Mouse (Mus musculus) G1E-ER4 (cell line): ENCODE measurements around the gene Gfod2. TPM values are rescaled to one million over a fixed set of nuclear protein-coding genes. Genes with fewer than 3 reads are reported as not detected.

Experiments
- GATA1 ChIP-seq: IDR thresholded peaks from one replicate; pipeline ENCODE4 v1.8.0; 2012; ENCODE audit warnings: low read length, inconsistent platforms
- polyA plus RNA-seq: library from polyadenylated mRNA; stranded (reverse); fragments of >175 nt; gene quantifications from 2 replicates; pipeline ENCODE4 v1.2.3, GENCODE M21; 2012

Gfod2 gene
- polyA plus RNA-seq, 1 experiment = 4.7 TPM

DNA sequence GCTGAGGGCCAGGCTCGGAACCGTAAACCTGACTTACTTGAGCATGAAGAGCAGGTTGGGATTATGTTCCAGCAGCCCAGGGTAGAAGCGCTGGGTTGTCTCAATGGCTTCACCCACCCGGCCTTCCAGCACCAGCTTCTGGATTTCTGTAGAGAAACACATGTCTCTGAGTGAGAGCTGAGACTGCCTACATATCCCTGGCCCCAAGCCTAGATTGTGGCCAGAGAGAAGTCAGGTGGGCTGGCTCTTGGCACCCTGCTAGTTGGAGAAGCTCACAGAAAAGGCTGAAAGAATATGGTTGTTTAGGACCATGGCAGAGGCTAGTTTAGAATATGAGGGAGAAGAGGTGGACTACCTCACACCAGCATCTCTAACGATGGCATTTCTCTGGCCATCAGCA is 16.0 kb upstream of the Gfod2 start:
- TF ChIP-seq GATA1 = no peak

DNA sequence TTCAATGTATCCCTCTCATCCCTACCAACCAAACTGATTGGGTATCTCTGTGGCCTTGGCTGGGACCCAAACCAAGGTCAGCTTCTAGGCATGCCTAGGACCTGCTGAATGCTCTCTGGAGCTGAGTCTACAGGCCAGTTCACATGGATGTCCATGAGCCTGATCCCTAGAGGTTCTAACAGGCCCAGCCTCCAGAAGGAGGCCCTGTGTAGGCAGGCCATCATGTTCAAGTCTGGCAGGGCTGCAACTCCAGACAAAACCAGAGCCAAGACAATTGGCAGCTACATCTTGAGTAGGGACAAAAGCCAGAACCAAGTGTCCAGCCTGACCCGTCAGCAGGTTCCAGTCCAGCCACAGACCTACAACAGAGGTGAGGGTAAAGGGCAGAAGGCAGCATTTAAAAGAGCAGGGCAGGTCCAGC is 15.0 kb upstream of the Gfod2 start:
- TF ChIP-seq GATA1 = no peak

DNA sequence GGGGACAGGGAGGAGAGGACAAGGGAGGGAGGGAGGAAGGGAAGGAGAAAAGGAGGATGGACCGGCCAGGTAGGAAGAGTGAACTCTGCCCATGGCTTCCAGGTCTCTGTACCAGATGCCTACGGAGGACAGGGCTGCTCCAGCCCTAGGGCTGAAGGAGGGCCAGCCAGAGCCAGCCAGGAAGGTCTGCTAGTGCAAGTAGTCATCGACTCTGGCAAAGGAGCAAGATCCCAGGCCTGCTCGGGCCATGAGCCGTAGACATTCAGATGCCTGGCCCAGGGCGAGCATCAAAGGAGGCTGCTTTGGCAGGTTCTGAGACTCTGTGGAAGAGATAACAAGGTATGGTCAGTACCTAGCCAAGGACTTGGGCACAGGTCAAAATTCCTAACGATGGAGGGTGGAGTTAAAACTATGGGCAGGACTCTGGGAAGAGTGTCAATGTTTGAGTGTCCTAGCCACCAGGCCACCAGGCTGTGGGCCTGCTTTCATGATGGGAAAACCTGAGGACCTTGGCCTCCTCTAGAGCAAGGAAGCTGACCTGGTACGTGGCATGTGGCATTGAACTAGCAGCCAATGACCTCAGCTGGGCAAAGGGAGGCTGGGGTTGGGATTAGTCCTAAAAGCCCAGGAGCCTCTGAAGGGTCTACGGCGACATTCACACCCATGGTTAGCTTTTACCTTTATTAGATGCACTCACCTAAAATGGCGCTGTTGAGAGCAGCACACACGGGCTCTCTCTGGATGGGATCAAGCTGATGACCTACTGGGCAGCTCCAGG is 13.1 kb upstream of the Gfod2 start:
- no peak for TF ChIP-seq GATA1

DNA sequence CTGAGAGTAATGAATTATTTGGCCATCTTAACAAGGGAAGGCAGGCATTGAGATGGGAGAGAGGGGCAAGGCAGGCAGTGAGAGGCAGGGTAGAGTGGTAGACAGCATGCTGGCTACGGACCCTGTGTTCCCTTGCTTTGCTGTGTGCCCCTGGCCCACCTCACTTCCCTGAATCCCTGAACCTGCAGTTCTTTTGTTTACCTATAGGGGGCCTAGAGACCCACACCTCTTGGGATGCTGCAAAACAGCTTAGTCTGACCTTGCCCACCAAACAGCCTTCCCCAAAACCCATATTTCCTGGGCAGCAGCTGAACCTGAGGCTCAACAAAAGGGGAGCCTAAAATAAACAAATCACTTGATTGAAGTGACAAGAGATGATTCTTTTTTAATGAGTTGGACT is 12.1 kb upstream of the Gfod2 start:
- TF ChIP-seq GATA1 = no peak

DNA sequence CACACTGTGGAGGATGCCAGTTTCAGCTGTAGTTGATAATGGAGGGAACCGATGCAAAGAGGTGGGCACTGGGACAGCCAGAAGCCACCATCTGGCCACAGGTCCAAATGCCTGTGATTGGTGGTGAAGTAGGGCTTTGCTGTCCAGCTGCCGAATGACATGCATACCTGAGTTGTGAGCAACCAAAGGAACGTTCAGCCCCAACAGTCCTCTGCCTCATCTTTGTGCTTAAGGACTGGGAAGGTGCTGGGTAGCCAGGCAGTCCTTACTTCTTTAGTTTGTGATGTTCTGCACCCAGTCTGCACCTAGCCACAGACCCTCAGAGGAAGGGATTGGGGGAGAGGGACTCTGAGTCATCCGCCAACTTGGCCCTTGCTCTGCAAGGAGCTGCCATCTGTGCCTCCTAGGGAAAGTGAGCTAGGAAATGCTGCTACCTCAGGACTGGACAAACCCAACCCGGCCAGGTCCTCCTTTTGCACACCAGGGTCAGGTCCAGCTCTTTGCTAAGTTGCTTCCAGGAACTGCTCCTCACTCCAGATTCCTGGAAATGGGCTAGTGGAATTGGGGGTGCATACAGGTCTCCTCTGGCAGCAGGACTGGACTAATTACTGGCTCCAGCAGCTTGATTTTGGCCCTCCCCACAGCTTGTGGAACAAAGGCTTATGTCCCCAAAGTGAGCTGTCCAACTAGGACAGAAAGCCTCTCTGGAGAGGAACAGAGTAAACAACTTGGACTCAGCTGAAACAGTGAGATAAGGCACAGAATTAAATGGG is 10.2 kb upstream of the Gfod2 start:
- no peak for TF ChIP-seq GATA1

DNA sequence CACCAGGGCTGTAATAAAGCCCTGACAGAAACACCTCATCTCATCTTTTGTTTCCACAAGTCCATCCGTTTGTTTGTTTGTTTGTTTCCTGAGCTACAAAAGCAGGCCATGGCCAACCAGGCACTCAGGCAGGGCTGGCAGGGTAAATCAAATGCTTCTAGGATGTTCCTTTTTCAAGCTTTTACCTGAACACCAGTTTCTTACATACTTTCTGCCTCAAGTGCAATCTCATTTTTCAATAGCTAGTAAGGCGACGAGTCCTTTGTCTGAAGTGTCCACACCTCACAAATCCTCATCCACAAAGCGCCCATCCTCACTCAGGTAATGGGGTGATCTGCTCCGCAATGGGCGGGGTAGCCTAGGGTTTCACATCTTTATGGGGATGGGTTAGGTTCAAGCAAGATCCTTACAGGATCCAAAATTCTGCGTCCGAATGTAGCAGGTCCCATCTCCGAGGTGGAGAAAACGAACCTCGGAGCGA is 628 bp downstream of the Gfod2 start:
- no peak for TF ChIP-seq GATA1

DNA sequence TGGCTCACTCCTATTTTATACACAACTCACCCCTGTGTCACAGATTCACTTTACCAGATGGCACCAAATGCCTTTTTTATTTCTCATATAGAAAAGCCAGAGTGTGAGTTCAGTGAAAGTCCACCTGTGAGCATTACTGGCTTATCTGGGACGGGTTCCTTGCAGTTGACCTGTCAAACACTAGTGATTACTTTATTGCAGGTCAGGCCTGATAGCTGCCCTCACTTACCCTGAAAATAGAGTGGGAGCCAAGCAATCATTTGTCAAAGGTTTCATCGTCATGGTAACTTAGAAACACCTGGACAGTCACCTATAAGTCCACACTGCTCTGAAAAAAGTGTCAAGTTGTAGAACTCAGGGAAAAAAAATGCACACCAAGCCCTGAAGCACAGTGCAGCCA is 3.8 kb downstream of the Gfod2 start:
- TF ChIP-seq GATA1 = no peak

DNA sequence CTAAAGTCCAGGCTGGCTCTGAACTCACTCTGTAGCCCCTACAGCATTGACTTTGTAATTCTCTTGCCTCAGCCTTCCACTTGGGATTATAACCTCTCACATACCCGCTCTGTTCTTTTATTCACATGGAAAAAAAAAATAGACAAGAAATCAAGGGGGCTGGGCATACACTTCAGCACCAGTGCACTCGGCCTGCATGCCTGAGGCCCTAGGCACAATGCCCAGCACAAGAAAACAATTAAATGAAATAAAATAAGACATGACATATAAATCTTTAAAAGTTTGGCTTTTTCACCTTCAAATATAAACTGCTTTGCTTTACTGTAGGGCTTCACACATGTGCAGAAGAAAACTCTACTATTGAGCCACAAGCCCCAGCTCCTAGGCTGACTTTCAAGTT is 4.5 kb downstream of the Gfod2 start:
- no peak for TF ChIP-seq GATA1

DNA sequence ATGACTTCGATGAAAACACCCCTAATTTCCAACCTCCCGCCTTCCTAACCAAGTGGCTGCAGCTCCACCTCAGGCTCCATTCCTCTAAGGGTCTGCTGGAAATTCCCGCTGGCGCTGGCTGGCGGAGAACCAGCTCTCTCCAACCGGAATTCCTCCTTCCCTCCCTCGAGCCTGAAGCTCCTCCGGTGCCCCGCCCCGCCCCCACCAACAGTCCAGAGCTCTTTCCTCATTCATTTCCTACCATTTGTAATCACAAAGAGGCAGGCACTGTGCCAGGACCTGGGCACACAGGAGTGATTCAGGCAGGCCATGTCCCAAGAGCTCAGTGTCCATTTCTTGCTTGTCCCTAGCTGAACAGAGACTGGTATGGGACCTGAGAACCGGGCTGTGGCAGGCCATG is 7.9 kb downstream of the Gfod2 start:
- TF ChIP-seq GATA1 = no peak

DNA sequence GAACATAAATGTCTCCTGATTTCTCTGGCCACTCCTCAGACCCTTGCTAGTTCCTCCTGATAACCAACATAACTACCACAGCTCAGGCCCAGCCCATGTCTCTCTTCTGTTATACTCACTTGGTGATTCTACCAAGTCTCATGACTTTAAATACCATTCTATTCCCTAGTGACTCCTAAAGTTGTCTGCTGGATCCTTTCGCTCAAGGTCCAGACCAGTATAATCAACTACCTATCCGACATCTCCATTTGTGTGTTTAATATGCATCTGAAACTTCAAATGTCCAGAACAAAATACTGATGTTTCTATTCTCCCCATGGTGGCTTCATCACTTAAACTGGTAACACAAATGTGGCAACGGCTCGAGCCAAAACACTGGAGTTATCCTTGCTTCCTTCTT is 15.2 kb downstream of the Gfod2 start:
- TF ChIP-seq GATA1 = no peak

DNA sequence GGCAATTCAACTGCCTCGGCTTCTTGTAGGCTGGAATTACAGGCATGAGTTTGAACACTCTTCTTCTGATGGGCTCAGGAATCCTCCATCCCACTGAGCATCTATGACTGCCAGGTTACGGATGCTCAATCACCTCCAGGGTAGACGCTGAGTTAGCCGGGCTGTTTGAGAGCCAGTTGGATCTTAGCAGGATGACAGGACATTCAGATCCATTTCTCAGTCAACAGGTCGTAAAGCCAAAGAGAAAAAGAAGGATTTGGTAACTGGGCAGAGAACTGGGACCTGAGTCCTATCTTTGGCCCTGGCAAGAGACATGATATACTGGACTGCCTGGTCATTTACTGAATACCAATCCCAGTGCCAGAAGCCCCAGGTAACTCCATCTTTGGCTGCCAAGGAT is 19.2 kb downstream of the Gfod2 start:
- no peak for TF ChIP-seq GATA1

DNA sequence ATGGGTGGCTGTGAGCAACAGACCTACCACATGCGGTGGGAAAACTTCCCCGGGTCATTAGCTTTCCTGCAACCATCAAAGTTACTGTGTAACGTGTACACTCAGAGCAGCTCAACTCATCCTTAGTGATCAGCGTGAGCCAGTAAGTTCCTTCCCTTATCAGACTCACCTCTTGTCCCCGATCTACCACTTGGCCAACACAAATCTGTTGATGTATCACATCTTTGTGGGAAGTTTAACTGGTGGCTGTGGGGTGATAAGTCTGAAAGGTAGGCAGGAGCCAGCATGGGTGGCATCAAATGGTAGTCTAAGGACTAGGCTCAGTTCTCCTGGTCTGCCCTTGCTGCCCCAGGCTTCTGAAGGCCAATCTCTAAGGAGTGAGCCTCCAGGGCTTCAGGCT is 26.3 kb downstream of the Gfod2 start:
- peak; percentile 74 for TF ChIP-seq GATA1

DNA sequence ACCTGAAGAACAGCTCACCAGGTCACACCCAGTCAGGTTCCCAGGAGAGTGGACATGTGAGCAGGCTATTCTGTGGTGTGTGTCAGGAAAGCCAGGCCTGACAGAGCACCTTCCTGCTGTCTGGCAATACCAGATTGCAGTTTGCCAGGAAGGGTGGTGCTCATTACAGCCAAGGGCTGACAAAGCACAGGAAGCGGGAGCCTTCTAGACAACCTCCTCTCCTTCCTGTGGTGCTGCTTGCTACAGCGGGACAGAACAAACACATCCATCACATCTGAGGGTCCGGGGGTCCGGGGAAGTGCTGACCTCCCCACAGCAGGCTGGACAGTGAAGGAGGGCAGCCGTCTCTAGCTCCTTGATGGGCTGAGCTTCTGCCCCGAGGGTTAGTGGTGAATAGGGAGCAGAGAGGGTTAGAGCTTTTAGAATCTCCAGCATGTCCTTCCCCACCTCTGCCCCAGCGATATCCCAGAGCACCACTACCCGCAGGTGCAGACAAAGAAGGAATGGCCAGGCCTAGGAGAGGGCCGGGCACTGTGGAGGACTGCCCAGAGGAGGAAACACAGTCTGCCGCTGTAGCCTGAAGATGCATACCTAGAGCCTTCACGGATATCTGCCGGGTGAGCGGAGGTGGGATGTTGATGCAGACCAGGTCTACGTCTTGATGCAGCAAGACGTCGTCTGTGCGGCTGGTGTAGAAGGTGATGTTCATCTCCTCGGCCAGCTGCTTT is 30.9 kb downstream of the Gfod2 start:
- no peak for TF ChIP-seq GATA1

DNA sequence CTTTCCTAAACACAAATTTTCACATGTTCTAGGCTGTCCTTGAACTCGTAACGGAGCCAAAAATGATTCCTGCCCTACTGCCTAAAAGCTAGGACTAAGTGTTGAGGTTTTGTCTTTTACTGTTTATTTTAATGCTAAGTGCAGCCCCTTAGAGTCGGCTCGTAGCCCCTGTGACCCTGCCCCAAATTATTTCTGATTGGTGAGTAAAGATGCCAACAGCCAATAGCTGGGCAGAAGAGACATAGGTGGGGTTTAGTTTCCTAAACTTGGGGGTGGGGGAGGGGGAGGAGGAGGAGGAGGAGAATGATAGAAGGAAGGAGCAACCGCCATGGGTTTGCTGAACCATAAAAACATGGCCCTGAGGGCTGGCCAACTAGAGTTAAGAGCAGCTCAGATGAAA is 32.7 kb downstream of the Gfod2 start:
- no peak for TF ChIP-seq GATA1

DNA sequence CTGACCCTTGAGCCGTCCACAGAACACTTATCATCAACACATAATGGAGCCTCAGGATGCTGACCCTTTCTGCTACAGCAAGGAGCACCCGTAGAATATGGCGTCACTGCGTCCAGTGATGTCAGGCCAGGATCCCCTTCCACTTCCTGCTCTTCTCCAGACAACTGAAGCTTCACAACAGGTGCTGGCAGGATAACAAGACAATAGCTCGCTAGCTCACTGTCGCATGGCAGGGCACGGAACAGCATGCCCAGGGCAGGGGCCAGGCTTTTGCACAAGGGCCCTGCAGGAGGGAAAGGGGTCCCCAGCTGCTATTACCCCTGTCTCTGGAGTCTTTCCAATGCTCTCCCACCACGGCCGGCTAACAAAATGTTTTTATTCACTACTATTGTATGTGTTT is 35.6 kb downstream of the Gfod2 start:
- no peak for TF ChIP-seq GATA1

DNA sequence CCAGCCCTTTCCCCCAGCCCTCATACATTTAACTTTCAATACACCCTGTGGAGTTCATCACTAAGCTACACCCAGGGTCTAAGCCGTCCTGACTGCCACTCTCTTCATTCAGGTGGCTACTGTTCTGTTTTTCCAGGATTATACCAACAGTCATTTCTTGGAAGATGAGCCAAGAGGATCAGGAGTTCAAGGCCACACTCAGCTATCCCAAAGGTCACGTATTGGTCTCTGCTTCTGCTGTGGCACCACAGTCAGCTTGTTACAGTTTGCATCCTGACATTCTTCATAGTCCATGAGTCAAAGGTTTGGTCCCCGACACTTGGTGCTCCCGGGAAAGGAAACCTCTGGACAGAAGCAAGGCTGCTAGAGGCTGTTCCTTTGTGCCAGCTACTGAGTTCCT is 38.8 kb downstream of the Gfod2 start:
- TF ChIP-seq GATA1 = no peak
